Mouse (Mus musculus): ENCODE results near the gene Lrig1.

Lrig1 gene

DNA sequence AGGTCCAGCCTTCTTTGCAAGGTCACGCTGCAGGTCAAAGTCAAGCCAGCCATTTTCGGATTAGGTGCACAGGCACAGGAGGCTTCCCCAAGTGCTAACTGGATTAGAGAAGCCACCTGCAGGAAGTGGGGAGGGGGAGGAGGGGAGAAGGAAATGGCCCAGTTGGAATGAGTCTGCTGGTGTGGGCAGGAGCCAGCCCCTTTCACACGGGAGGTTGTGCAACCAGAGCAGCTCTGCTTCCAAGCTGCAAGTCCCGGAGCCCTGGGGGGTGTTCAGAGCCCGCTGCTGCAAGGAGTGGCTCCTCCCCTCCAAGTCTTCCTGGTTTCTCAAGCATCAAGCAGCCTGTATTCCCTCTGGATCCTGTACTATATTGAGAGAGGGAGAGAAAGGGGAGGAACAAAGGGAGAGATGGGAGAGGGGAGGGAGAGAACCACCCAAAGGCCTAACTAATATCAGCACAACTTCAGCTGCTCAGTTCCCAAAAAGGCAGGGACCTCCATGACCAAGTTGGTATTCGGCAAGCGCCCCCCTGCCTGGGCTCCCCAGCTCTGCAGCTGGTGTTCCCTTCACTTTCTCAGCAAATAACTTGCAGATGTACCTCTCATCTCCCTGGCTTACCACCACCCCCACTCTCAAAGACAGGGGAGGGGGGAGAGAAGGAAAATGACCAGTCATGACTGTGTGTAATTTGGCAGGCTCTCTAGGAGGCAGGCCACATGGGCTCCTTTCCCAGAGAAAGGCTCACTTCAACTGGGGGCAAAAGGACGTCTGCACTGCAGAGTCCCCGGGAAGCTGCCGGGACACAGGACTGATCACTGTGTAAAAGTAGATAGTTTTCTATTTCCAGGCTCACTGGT, 52.2 kb downstream of the Lrig1 start:
- DNase-seq (ENCODE audit: low read depth, low spot score) = no peak

DNA sequence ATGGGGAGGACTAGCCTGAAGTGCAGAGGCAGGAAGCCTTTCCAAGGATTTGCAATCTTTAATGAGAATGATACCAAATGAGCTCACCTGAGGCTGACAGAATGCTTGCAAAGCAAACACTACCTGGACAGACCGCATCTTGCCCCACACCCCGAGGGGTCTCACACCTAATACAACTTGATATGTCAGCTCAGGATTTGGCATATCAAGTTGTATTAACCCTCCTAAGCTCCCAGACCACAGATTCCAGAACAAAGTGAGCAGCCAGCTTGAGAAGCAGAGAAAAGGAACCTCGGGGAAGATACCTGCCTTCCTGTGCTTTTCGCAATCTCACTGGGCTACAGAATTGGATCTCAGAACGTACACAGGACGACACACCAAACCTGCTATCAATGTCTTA, 53.1 kb downstream of the Lrig1 start:
- DNase-seq (ENCODE audit: low read depth, low spot score) = no peak

DNA sequence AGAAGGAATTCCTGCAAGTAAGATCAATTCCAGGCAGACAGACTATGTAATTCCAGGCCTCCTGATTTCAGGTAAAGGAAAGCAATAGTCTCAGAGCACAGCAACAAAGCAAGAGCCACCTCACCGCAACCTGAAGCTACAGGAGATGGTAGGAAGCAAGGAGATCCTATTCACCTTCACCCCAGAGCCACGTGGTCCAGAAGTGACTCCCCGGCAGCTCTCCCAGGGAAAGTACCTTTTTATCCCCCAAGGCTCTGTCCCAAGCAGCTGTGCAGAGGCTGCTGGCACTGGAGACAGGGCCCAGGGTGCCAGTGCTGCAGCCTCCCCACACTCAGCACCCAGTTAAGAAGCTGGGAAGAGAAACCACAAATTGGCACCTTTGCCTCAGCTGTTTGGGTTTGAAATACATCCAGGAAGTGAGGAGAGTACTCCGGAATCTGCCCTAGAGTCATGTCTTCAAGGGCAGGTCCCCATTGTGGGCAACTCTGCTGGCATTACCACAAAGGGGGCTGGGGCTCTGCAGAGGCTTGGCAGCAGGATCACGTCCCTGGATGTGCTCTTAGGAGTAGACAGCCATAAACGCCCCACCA, 53.6 kb downstream of the Lrig1 start:
- DNase-seq (ENCODE audit: low read depth, low spot score) = no peak

DNA sequence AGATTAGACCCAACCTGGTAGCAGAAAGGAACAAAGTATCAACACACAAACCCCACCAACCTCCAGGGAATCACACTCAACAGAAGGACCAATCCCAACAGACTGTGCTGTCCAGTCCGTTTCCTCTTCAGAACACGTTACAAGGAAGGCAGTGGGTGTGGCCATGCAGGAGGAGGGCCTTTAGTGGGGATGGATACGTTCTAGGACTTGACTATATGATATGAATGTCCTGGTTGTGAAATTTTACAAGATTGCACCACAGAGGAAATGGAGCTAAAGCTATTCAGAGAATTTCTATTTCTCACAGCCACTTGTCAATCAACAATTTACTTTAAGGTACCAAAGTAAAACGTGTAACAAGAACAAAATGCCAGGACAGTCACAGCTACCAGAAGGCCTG, 54.2 kb downstream of the Lrig1 start:
- no peak for DNase-seq (ENCODE audit: low read depth, low spot score)

- DNase-seq (ENCODE audit: low read depth, low spot score) = no peak
These were observed 55.3 kb downstream of the Lrig1 start for GRCm38 (mm10) chr6:94644641-94645040.

DNA sequence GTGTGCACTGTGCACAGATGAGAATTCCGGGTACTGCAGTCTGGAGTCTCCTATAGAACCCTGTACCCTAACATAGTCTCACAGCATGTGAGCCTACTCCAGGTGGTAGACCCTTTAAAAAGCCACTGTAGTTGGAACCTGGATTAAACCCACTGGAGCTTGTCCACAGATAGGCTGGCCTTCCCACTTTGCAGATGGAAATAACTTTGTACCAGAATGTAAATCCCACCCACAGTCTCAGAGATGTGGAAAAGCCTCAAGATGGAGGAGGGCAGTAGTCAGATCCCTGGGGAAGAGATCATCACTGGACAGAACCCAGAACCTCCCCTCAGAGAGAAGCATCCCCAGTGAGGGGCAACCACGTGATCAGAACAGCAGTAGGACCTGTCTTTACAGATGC, 56.0 kb downstream of the Lrig1 start:
- DNase-seq (ENCODE audit: low read depth, low spot score) = no peak

DNA sequence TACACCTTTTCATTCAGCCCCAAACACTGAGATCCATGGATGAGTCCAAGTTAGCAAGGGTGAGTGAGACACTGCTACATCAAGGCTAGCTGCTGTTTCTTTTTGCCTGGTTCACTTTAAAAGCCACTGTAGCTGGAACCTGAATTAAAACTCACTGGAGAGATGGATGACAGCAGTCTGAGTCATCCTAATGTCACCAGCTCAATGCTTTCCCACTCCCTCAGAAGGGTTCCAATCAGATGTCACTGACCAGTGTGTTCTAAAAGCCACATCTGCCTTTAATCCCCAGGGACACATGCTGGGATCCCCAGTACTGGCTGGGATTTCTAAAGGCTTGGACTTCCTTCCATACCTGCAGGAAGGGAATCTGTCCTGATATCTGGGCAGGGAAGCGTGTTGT, 57.9 kb downstream of the Lrig1 start:
- no peak for DNase-seq (ENCODE audit: low read depth, low spot score)

DNA sequence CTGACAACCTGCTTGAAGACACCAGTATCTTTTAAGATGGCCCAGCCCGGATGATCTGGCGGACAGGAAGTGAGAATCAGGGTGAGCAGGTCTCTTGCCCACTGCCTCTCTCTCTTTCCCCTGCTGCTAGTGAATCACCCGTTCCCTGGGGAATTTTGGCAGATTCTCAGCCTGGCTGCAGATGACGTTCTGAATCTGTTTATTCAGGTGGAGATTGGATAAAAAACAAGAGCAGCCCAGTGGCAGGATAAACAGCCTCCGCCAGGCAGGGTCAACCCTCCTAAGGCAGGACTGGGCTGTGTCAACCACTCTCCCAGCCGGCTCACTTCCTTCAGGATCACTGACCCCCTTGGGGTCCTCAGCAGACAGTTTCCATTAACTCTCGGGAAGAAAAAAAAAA, 59.7 kb downstream of the Lrig1 start:
- DNase-seq (ENCODE audit: low read depth, low spot score) = no peak

- no peak for DNase-seq (ENCODE audit: low read depth, low spot score)
These were observed 62.9 kb downstream of the Lrig1 start for GRCm38 (mm10) chr6:94637024-94637434.

DNA sequence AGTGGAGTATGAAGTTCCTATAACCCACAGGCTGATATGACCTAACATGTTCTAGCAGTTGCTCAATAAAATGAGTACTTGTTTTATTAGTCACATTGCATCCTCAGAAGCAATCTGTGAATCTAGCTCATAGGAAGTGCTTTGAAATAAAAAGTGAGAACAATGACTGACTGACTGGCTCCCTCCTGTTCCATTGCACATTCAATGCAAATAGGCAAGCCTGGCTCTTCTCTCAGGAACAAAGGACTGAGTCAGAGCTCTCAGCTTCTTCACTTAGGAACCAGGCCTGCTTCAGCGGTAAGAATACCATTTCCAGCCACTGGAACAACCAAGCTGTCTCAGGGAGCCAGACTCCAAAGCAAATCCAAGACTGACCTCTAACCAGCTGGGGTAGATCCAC, 64.6 kb downstream of the Lrig1 start:
- DNase-seq (ENCODE audit: low read depth, low spot score) = no peak

GRCm38 (mm10) chr6:94634710-94635109, 65.2 kb downstream of the Lrig1 start:
- no peak for DNase-seq (ENCODE audit: low read depth, low spot score)

GRCm38 (mm10) chr6:94634274-94634673, 65.7 kb downstream of the Lrig1 start:
- no peak for DNase-seq (ENCODE audit: low read depth, low spot score)

- no peak for DNase-seq (ENCODE audit: low read depth, low spot score)
These were observed 68.2 kb downstream of the Lrig1 start for GRCm38 (mm10) chr6:94631779-94632082.

- DNase-seq (ENCODE audit: low read depth, low spot score) = no peak
These were observed 68.7 kb downstream of the Lrig1 start for GRCm38 (mm10) chr6:94631051-94631778.

GRCm38 (mm10) chr6:94628787-94629186, 71.2 kb downstream of the Lrig1 start:
- no peak for DNase-seq (ENCODE audit: low read depth, low spot score)

GRCm38 (mm10) chr6:94627714-94628595, 72.0 kb downstream of the Lrig1 start:
- DNase-seq (ENCODE audit: low read depth, low spot score) = no peak

DNA sequence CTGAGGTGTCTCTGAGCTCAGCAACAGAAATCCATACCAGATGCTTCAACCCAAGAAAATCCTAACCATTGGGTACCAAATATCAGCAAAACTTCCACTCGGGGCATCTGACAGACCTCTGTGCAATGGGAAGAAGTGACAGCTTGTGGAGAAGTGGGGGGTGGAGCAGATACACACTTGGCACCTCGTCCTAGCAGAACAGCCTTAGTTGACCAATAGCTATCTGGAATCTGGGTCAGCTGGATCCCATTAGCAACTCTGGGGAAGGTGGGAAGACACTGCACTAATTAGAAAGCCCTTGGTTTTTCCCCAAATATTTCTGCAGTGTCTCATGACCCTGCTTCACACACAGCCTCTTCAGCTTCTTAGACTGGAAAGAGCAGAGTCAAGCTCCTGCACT, 73.2 kb downstream of the Lrig1 start:
- no peak for DNase-seq (ENCODE audit: low read depth, low spot score)

- no peak for DNase-seq (ENCODE audit: low read depth, low spot score)
These were observed 74.1 kb downstream of the Lrig1 start for GRCm38 (mm10) chr6:94625896-94626295.

DNA sequence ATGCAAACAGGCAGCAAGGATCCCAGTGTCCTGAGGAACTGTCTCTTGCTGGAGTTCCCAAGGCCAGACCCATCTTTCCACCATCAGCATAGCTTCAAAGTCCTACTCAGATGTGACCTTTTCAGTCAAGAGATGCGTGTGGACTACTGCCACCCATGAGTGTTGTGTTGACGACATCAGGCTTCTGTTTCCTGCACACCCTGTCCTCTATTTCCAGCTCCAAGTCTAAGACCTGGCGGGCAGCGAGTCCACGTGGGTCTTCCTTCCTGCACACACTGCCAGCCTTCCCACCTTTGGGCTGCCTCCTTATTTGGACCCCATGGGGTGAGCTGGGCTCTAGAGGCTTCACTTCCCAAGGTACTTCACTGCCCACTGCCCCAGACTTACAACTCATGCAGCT, 75.4 kb downstream of the Lrig1 start:
- DNase-seq (ENCODE audit: low read depth, low spot score) = no peak

GRCm38 (mm10) chr6:94622983-94623382, 77.0 kb downstream of the Lrig1 start:
- DNase-seq (ENCODE audit: low read depth, low spot score) = peak; percentile 41

GRCm38 (mm10) chr6:94620801-94621301, 79.1 kb downstream of the Lrig1 start:
- DNase-seq (ENCODE audit: low read depth, low spot score) = no peak

DNA sequence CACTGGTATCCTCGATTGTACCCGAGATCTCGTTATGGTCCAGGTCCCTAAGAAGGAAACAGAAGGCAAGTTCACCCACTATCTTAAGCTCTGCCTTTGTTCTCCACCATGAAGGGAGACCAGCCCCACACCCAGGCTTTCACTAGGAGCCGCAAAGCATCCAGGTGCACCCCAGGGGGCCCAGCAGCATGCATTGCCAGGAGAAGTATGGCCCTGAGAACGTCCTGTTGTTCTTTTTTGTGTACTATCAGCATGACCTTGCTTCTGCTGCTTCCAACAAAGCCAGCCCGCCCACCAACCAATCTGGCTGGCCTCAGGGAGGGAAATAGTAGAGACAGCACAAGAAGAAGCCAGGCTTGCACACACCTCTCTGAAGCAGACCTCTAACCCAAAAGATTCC, 79.7 kb downstream of the Lrig1 start:
- no peak for DNase-seq (ENCODE audit: low read depth, low spot score)
